Mouse (Mus musculus): Measurements from ENCODE around the gene Vat1l. TPM values are rescaled to one million over a fixed set of nuclear protein-coding genes. Genes with fewer than 3 reads are reported as not detected.

Gene Vat1l
- 67.1 and 104 TPM in 2 replicates for polyA plus RNA-seq (2012; rRNA removed)

GRCm38 (mm10) chr8:114205221-114205901, at the start of gene Vat1l:
Gene Vat1l, plus strand, starts transcription at chr8:114205612.
- TF ChIP-seq CTCF (IDR thresholded peaks at IDR 0.05; ENCODE audit: borderline replicate concordance, extremely low read depth, insufficient read depth, insufficient read length): no peak
- TF ChIP-seq POLR2A (IDR thresholded peaks at IDR 0.05; ENCODE audit: borderline replicate concordance, extremely low read depth, insufficient read depth, insufficient read length, poor library complexity, severe bottlenecking): 0 out of 2 replicates have a peak, but pooled peaks have one; percentile 8
- DNase-seq (ENCODE audit: low read depth): peak; percentile 82

DNA sequence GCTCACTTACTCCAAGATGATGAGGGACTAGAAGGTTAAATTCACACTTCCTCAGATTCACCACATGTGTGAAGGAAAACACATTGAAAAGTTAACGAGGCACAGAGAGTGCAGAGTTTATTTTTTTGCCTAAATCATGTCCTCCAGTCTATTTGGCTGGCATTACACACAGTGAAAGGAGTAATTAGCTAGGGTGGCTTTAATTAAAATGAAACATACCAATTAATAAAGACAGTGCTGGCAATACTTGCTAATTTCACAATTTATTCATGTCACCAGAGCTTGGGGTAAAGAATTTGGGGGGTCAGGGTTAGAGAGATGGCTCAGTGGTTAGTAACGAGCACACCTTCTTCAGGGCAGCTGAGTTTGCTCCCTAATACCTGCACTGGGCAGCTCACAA, 46.8 kb upstream of the Vat1l start:
- peak; percentile 59 for DNase-seq (ENCODE audit: low read depth)
- TF ChIP-seq POLR2A (IDR thresholded peaks at IDR 0.05; ENCODE audit: borderline replicate concordance, extremely low read depth, insufficient read depth, insufficient read length, poor library complexity, severe bottlenecking) (no peak), CTCF (IDR thresholded peaks at IDR 0.05; ENCODE audit: borderline replicate concordance, extremely low read depth, insufficient read depth, insufficient read length) (no peak)

- TF ChIP-seq POLR2A (IDR thresholded peaks at IDR 0.05; ENCODE audit: borderline replicate concordance, extremely low read depth, insufficient read depth, insufficient read length, poor library complexity, severe bottlenecking): no peak
- TF ChIP-seq CTCF (IDR thresholded peaks at IDR 0.05; ENCODE audit: borderline replicate concordance, extremely low read depth, insufficient read depth, insufficient read length): no peak
- no peak for DNase-seq (ENCODE audit: low read depth)
These were observed 45.7 kb upstream of the Vat1l start for GRCm38 (mm10) chr8:114159666-114160065.

- no peak for TF ChIP-seq POLR2A (IDR thresholded peaks at IDR 0.05; ENCODE audit: borderline replicate concordance, extremely low read depth, insufficient read depth, insufficient read length, poor library complexity, severe bottlenecking)
- DNase-seq (ENCODE audit: low read depth): no peak
These were observed 41.5 kb upstream of the Vat1l start for GRCm38 (mm10) chr8:114163871-114164270.

- no peak for TF ChIP-seq CTCF (IDR thresholded peaks at IDR 0.05; ENCODE audit: borderline replicate concordance, extremely low read depth, insufficient read depth, insufficient read length)
- no peak for TF ChIP-seq POLR2A (IDR thresholded peaks at IDR 0.05; ENCODE audit: borderline replicate concordance, extremely low read depth, insufficient read depth, insufficient read length, poor library complexity, severe bottlenecking)
These were observed 40.8 kb upstream of the Vat1l start for GRCm38 (mm10) chr8:114164444-114165096.

GRCm38 (mm10) chr8:114165741-114166140, 39.7 kb upstream of the Vat1l start:
- TF ChIP-seq POLR2A (IDR thresholded peaks at IDR 0.05; ENCODE audit: borderline replicate concordance, extremely low read depth, insufficient read depth, insufficient read length, poor library complexity, severe bottlenecking): no peak
- no peak for TF ChIP-seq CTCF (IDR thresholded peaks at IDR 0.05; ENCODE audit: borderline replicate concordance, extremely low read depth, insufficient read depth, insufficient read length)
- peak; percentile 57 for DNase-seq (ENCODE audit: low read depth)

More at GRCm38 (mm10) chr8:114164444-114165096, 40.8 kb upstream of the Vat1l start:
- no peak for DNase-seq (ENCODE audit: low read depth)

GRCm38 (mm10) chr8:114176721-114177120, 28.7 kb upstream of the Vat1l start:
- no peak for DNase-seq (ENCODE audit: low read depth)
- TF ChIP-seq CTCF (IDR thresholded peaks at IDR 0.05; ENCODE audit: borderline replicate concordance, extremely low read depth, insufficient read depth, insufficient read length) (no peak), POLR2A (IDR thresholded peaks at IDR 0.05; ENCODE audit: borderline replicate concordance, extremely low read depth, insufficient read depth, insufficient read length, poor library complexity, severe bottlenecking) (no peak)

DNA sequence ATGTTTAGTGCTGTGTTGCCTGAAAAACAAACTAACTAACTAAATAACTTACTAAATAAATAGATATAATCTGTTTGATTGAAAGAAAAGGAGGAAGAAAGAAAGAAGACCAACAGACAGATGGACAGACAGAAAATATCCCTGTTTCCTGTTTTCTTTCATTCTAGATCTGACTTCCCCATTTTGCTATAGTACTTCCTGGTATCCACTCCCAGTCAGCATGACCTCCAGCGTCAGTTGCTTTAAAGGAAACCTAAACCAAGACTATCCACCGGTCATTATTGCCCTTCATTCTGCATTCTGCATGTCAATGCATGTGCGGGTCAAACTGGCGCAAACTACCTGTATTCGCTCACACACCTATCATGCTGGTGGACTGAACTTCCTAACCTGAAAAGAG, 12.1 kb upstream of the Vat1l start:
- TF ChIP-seq CTCF (IDR thresholded peaks at IDR 0.05; ENCODE audit: borderline replicate concordance, extremely low read depth, insufficient read depth, insufficient read length) (no peak), POLR2A (IDR thresholded peaks at IDR 0.05; ENCODE audit: borderline replicate concordance, extremely low read depth, insufficient read depth, insufficient read length, poor library complexity, severe bottlenecking) (no peak)
- no peak for DNase-seq (ENCODE audit: low read depth)

GRCm38 (mm10) chr8:114198990-114199389, 6.4 kb upstream of the Vat1l start:
- TF ChIP-seq CTCF (IDR thresholded peaks at IDR 0.05; ENCODE audit: borderline replicate concordance, extremely low read depth, insufficient read depth, insufficient read length) (no peak), POLR2A (IDR thresholded peaks at IDR 0.05; ENCODE audit: borderline replicate concordance, extremely low read depth, insufficient read depth, insufficient read length, poor library complexity, severe bottlenecking) (no peak)
- peak; percentile 56 for DNase-seq (ENCODE audit: low read depth)

DNA sequence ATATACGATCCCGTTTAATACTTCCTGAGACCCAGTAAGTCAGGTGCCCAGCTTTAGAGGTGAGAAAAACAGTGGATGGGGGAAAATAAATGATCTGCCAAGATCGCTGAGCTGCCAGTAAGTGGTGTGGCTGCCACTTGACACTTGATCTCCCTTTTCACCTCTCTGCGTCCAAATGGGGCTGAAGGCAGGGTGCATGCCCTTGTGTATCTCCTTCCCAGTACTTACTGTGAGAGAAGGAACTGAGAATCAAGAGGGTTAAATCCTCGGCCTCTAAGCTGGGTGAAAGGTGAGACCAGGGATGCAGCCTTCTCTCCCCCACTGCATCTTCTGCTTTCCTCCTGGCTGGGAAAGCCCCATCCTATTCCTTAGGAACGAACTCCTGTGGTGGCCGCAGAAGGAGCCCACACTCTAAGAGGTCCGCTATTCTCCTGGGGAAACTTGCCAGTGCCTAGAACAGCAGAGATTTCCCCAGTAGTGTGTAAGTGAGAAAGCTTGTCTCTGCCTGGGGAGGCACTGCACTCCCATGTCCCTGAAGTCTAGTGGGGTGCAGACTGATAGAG, 1.1 kb downstream of the Vat1l start:
- DNase-seq (ENCODE audit: low read depth): peak; percentile 26
- no peak for TF ChIP-seq CTCF (IDR thresholded peaks at IDR 0.05; ENCODE audit: borderline replicate concordance, extremely low read depth, insufficient read depth, insufficient read length)
- TF ChIP-seq POLR2A (IDR thresholded peaks at IDR 0.05; ENCODE audit: borderline replicate concordance, extremely low read depth, insufficient read depth, insufficient read length, poor library complexity, severe bottlenecking): no peak

DNA sequence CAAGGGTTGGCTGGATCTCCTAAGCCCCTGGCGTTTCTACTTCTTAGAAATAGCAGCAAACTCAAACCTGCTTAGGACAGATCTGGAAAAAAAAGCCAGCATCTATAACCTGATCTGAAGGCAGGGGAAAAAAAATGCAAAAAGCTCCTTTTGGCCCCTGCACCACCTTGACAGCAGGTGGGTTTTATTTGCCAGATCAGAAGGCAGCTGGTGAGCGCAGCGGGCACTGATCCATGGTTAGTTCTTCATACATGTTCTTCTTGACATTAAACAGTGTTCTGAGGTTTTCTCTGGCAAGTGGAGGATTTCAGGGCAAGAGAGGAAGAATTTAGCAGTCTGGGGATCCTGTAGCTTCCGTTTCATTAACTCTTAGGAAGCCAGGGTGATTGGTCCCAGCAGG, 1.6 kb downstream of the Vat1l start:
- TF ChIP-seq CTCF (IDR thresholded peaks at IDR 0.05; ENCODE audit: borderline replicate concordance, extremely low read depth, insufficient read depth, insufficient read length): no peak
- TF ChIP-seq POLR2A (IDR thresholded peaks at IDR 0.05; ENCODE audit: borderline replicate concordance, extremely low read depth, insufficient read depth, insufficient read length, poor library complexity, severe bottlenecking): no peak
- DNase-seq (ENCODE audit: low read depth): peak; percentile 38

Measured in brain, embryonic 14.5 days (tissue).